Mouse (Mus musculus): ENCODE measurements around the gene Ccdc9b. TPM values are rescaled to one million over a fixed set of nuclear protein-coding genes. Genes with fewer than 3 reads are reported as not detected.

The Ccdc9b gene
- total RNA-seq (2021): 1 to 10 TPM; 4.8 to 5.5 TPM

GRCm38 (mm10) chr2:118761906-118762783, at the start of gene Ccdc9b:
Gene Ccdc9b (minus strand): TSS chr2:118762661.
- intact Hi-C loops (cut with DNase I): loop anchor here (2.0 to 5.0 kb wide), 2 partner anchors 15 to 120 kb away; no protein-coding TSS in a partner anchor

DNA sequence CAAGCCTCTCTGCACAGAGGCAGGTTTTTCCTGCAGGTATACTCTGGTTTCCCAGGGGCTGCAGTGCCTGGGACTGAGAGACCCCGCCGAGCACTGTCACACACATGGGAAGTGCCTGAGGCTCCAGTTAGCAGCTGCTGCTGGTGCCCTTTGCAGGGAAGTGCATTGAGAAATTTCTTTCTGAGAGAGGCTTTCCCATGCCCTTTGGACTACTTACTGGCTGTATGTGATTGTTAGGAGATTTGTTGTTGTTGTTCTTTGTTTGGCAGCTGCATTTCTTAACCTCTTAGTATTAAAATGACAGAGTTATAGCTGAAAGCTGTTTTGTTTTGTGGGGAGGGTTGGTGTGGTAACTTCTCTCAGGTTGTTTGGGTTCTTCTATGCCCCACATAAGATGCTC, 48.4 kb upstream of the Ccdc9b start:
- intact Hi-C loops (cut with DNase I): loop anchor here (5.0 kb wide), 1 partner anchor 51 kb away; the partner anchor contains the start of gene Ivd
- DNase-seq (ENCODE audit: low spot score in 2 of 2): no peak

More at GRCm38 (mm10) chr2:118761906-118762783, at the start of gene Ccdc9b:
- peak; percentile 80 to 83 for DNase-seq (ENCODE audit: low spot score in 2 of 2)

GRCm38 (mm10) chr2:118806860-118807259, 44.4 kb upstream of the Ccdc9b start:
- intact Hi-C loops (cut with DNase I): no loop called here
- peak in 1 of 2 experiments; percentile 14 for DNase-seq (ENCODE audit: low spot score in 2 of 2)

DNA sequence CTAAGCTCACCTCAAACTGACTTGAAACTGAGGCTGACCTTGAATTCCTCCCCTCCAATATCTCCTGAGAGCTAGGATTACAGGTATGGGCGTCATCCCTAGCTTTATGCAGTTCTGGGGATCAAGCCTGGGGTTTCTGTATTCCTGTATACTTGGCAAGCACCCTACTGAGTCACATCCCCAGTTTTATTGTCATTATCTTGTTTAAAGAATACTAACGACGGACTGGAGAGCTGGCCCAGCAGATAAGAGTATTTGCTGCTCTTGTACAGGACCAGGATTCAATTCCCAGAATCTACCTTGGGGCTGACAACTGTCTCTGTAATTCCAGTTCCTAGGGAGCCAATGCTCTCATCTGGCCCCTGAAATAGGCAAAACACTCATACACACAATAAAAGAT, 43.3 kb upstream of the Ccdc9b start:
- DNase-seq (ENCODE audit: low spot score in 2 of 2): no peak
- intact Hi-C loops (cut with DNase I): no loop called here

- intact Hi-C loops (cut with DNase I): no loop called here
Measured at GRCm38 (mm10) chr2:118805137-118805536, 42.7 kb upstream of the Ccdc9b start.

DNA sequence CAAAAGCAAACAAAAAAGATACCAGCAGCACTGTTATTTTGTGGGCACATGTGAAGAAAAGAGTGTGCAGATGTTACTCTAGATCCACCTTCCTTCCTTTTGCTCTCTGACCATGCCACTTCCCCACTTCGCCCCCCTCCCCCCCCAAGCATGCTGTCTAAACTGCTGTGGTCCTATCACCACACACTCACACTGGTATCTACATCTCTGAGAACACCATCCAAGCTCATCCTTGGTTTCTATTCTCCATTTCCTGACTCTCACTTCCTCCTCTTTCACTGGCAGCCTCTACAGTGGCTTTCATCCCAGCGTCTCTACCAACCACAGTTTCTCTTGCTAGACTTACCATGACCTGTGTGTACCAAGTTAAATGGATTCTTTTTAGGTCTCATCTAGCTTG, 42.0 kb upstream of the Ccdc9b start:
- intact Hi-C loops (cut with DNase I): no loop called here
- DNase-seq (ENCODE audit: low spot score in 2 of 2): no peak

More at GRCm38 (mm10) chr2:118805137-118805536, 42.7 kb upstream of the Ccdc9b start:
- no peak for DNase-seq (ENCODE audit: low spot score in 2 of 2)

GRCm38 (mm10) chr2:118802542-118803118, 40.2 kb upstream of the Ccdc9b start:
- intact Hi-C loops (cut with DNase I): no loop called here
- no peak for DNase-seq (ENCODE audit: low spot score in 2 of 2)

- DNase-seq (ENCODE audit: low spot score in 2 of 2): no peak
- intact Hi-C loops (cut with DNase I): no loop called here
Measured at GRCm38 (mm10) chr2:118793636-118794035, 31.2 kb upstream of the Ccdc9b start.

GRCm38 (mm10) chr2:118792259-118792613, 29.8 kb upstream of the Ccdc9b start:
- intact Hi-C loops (cut with DNase I): no loop called here
- no peak for DNase-seq (ENCODE audit: low spot score in 2 of 2)

GRCm38 (mm10) chr2:118791591-118792258, 29.3 kb upstream of the Ccdc9b start:
- intact Hi-C loops (cut with DNase I): no loop called here
- DNase-seq (ENCODE audit: low spot score in 2 of 2): no peak

GRCm38 (mm10) chr2:118790551-118791525, 28.4 kb upstream of the Ccdc9b start:
- intact Hi-C loops (cut with DNase I): no loop called here
- peak; percentile 51 to 57 for DNase-seq (ENCODE audit: low spot score in 2 of 2)

DNA sequence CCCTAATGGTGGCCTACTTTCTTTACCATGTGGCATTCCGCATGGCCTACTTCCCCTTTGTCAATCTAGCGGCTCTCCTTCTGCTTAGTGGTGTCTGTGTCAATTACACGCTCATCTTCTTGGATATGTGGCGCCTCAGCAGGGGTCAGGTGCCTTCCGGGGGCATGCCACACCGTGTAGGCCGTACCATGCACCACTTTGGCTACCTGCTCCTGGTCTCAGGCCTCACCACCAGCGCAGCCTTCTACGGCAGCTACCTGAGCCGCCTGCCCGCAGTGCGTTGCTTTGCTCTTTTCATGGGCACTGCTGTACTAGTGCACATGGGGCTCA, 27.7 kb upstream of the Ccdc9b start:
- intact Hi-C loops (cut with DNase I): no loop called here

DNA sequence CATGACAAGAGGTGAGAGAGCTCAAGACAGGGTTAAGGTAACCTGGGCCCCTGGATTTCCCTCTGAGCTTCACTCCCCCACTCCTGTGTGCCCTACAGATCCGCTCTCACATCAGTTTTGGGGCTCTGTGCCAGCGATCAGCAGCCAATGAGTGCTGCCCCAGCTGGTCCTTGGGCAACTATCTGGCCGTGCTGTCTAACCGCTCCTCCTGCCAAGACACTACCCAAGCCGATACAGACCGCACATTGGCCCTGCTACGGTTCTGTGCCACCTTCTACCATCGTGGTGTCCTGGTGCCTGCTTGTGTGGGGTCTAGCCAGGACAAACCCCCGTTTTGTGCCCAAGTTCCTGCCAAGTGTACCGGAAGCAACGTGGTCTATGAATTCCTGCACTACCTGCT, 27.0 kb upstream of the Ccdc9b start:
- no peak for DNase-seq (ENCODE audit: low spot score in 2 of 2)
- intact Hi-C loops (cut with DNase I): no loop called here

More for the DNA sequence above, 27.7 kb upstream of the Ccdc9b start:
- DNase-seq (ENCODE audit: low spot score in 2 of 2): no peak

- intact Hi-C loops (cut with DNase I): no loop called here
Measured at GRCm38 (mm10) chr2:118786525-118786924, 24.1 kb upstream of the Ccdc9b start.

DNA sequence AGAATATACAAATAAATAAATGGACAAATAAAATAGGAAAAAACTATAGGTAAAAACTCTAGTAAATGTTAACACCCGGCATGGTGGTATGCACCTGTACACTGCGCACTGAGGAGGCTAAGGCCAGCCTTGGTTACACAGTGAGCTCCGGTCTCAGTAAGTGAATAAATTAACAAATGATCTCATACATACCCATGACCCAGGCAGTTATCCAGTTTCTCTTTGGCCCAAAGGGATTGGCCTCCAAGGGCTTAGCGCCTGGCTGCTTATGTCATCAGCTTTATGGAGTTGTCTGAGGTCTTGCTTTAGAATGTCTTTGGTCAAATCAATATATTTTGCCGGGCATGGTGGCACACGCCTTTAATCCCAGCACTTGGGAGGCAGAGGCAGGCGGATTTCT, 21.2 kb upstream of the Ccdc9b start:
- intact Hi-C loops (cut with DNase I): no loop called here

More at GRCm38 (mm10) chr2:118786525-118786924, 24.1 kb upstream of the Ccdc9b start:
- DNase-seq (ENCODE audit: low spot score in 2 of 2): no peak

GRCm38 (mm10) chr2:118783093-118783492, 20.6 kb upstream of the Ccdc9b start:
- intact Hi-C loops (cut with DNase I): no loop called here
- DNase-seq (ENCODE audit: low spot score in 2 of 2): no peak

More for the DNA sequence above, 21.2 kb upstream of the Ccdc9b start:
- no peak for DNase-seq (ENCODE audit: low spot score in 2 of 2)

DNA sequence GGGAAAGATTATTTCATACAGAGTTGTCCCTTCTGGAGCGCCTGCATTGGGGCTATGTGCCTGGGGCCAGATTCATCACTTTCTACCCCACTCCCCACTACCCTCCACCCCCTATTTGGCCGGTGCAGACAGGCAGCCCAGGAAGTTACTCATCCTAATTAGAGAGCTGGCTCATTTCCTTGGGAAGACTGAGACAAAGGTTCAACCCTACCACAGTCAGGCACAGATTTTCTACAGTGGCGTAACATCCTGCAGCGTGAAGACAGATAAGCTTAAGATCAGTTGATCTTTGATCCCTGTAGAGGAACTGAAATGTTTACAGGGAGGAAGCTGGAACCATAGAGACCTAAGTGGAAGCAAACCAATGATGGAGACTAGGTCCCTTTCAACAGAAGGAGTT, 19.8 kb upstream of the Ccdc9b start:
- no peak for DNase-seq (ENCODE audit: low spot score in 2 of 2)
- intact Hi-C loops (cut with DNase I): no loop called here

GRCm38 (mm10) chr2:118781115-118781514, 18.7 kb upstream of the Ccdc9b start:
- intact Hi-C loops (cut with DNase I): no loop called here
- DNase-seq (ENCODE audit: low spot score in 2 of 2): no peak
